Mouse (Mus musculus) cerebellum, adult (tissue): ENCODE measurements around the gene Lrrc41.

Source experiments
- ATAC-seq: cut with Nextera tagmentation; 2 replicates; pipeline ENCODE4 v1.9.2; 2017; ENCODE audit warnings: mild to moderate bottlenecking, moderate library complexity, mixed read lengths; ENCODE audit not compliant: insufficient number of reproducible peaks, low FRiP score, low TSS enrichment

Lrrc41 gene

DNA sequence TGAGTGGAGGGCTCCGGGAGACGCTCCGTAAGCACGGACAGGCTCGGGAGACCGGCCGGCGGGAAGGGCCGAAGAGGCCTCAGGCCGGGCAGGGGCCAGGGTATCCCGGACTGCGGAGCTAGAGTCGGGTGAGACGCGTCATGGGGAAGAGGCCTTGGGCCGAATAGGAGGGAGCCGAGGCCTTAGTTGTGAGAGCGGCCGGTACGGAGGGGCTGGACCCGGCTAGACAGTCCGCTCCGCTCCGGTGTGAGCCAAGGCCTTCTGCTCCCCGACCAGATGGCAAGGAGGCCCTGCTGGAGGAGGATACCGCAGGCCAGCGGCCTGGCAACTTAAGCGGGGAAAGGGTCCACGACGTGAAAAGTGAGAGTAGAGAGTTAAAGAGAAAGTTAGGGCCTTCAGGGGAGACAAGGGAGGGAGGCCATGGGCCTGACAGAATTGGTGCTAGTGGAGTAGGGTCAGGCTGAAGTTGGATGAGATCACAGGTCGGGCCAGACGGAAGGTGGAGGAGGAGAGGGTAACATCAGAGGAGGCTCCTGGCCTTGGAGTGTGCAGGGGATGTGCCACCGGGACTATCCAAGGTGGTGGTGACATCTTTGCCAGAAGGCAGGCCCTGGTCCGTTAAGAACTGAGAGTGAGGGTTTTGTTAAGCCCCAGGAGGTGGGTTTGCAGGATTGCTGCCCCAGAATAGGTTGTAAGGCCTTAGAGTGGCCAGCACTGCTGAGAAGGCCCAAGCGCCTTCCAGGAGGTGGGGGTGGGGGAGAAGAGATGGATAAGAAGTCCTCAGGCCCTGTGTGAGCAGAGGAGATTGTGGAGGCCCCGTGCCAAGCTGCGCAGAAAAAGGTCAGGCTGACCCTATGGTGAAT lies 1.5 kb downstream of the Lrrc41 start:
- ATAC-seq = no peak

DNA sequence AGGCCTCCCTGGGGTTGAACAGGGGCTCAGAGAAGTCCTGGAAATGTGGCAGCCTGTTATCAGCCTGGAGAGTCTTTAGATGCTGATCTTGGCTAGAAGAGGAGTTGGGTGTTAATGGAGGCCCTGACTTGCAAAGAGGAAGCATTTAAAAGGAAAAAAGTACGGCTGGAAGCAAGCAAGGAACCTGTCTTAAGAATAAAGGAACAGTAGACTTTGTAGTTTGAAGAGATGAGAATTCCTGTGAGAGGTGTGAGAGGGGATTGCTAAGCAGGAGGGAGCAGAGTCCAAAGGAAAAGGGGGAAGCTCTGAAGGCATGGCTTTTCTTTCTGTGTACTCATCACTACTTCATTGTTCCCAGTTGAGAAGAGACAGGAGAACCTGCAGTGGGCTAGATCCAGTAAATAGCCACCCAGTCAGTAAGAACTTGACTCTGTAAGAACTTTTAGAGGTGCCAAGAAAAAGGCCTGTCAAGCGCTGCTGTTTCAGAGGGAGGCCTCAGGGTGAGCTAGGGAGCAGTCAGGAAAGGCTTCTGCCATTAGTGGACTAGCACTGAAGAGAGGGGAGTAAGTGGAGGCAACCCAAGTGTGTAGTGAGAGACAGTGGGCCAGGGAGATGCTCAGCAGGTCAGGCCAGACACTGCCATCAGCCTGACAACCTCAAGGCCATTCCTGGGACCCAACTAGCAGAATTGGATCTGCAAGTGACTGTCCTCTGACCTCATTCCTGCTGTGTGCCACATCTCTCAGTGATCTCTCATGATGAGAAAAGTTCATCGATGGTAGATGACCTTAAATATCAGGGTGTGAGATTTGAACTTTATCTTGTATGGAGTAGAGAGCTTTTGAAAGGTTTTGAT lies 2.4 kb downstream of the Lrrc41 start:
- no peak for ATAC-seq

DNA sequence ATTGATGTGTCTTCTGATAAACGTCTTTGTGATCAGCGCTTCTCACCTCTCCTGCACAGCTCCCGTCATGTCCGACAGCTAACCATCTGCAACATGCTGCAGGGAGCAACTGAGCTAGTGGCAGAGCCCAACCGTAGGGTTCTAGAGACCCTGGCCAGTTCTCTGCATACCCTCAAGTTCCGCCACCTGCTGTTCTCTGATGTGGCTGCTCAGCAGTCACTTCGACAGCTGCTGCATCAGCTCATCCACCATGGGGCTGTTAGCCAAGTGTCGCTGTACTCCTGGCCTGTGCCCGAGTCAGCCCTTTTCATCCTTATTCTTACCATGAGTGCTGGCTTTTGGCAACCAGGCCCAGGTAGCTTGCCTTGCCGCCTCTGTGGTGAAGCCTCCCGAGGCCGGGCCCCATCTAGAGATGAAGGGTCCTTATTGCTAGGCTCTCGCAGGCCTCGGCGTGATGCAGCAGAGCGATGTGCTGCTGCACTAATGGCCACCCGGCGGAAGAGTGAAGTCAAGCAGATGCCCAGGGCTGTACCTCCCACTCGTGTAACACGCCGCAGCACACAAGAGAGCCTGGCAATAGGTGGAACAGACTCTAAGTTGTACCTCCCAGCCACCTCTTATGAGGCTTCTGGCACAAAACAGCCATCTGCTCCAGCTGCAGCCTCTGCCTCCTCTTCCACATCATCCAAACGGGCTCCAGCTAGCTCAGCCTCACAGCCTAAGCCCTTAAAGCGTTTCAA lies 13.6 kb downstream of the Lrrc41 start:
- ATAC-seq = no peak

DNA sequence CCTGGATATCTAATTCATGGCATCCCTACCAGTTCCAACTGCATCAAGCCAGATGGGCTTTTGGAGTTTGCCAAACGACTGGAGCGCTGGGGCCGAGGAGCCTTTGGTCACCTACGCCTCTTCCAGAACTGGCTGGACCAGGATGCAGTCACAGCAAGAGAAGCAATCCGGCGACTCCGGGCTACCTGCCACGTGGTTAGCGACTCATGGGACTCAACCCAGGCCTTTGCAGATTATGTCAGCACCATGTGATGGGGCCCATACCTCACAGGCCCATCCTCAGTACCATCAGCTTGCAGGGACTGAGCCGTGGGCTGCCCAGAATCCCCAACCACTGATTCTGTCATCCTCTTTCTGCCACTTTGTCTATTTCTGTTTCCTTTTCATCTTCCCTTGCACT lies 21.2 kb downstream of the Lrrc41 start:
- ATAC-seq = no peak

DNA sequence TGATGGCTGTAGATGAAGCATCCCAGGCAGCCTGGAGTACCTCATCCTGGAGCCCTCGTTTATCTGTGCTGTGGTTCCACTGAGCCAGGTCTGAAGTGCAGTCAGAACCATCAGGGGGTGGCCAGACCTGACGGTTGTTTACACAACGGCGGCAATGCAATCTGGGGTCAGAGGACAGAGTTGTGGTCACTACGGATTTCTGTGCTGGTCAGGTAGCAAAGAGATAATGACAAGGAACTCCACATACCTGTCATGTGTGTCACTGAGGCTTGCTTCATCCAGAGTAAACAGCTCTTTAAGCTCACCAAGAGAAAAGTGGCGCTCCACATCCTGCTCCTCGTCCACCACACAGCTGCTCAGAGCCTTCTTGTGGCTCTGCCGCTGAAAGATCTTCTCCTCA lies 22.1 kb downstream of the Lrrc41 start:
- ATAC-seq = no peak

DNA sequence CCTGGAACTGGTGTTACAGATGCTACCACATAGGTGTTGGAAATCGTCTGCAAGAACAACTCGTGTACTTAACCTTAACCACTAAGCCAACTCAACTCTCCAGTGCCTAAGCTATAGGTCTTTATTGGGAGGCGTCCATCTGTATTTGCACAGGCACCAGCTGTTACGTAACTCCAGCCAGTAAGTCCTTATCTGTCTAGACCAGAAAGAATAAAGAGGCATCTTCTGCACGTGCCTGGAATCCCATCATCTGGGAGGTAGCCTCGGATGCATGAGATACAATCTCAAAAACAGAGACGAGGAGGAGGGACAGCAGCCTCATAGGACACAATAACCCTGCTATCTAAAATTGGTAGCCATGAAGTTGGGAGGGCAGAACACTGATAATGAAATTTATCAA lies 25.9 kb downstream of the Lrrc41 start:
- ATAC-seq = no peak

DNA sequence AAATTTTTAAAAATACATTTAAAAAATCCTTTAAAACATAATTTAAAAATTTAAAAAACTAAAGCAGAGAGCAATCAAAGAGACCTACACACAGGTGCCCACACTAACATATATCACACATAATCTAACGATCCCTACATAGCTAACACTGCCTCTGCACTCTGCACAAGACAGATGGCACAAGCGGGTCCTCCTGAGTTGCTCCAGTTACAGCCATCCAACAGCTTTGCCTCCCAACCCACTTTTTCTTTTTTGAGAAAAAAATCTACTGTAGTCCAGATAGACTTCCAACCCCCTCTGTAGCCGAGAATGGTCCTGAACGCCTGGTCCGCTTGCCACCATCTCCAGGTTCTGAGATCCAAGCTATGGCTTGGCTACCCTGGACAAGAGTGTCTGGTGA lies 30.2 kb downstream of the Lrrc41 start:
- ATAC-seq = no peak

DNA sequence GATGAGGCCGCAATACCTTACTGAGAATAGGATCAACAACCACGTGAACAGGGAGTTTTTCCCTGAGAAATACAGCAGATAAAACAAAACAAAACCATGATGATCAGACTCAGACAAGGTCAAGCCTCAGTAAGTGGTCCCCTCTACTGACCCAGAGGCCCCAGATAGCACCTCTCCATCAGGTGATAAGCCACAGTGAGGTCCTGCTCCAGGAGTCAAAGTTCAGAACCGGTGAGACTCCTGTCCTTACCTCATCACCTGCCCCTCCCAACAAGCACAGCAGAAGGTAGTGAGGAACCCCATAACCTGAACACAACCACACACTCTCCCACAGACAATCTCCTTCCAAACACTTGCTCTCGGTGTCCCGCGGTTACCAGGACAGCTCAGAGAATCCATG lies 35.6 kb downstream of the Lrrc41 start:
- no peak for ATAC-seq

DNA sequence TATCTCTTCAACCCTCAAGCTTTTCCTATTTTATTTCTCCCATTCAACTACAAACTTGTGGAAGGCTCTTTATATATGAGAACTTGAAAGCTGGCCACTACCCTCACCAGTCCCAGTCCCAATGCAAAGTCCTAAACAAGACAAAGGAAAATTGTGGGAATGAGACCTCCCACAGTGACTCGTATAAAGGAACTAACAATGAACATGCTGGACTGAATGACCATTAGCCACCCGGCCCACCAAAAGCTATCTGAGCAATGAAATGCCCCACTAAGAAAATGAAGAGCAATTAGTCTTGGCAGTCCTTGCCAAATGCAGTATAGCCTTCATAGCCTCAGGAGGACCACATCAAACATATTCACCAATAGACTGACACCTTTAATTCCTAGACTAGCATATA lies 36.4 kb downstream of the Lrrc41 start:
- no peak for ATAC-seq

DNA sequence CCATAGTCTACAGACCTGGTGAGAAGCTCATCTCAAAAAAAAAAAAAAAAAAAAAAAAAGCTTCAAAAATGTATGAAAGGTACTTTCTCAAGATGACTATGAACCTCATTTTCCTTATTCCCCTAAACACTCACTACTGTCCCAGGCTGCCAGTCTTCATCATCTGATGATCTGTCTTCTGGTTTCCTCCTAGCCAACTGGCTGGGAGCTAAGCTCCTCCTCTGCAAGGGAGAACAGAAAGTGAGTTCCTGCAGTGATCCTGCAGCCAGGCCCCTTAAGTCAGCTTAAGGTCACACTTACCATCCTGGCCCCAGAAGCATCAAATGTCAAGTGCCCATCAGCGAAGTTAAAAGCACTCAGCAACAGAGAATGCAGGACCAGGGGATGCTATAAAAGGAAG lies 47.7 kb downstream of the Lrrc41 start:
- ATAC-seq = no peak

DNA sequence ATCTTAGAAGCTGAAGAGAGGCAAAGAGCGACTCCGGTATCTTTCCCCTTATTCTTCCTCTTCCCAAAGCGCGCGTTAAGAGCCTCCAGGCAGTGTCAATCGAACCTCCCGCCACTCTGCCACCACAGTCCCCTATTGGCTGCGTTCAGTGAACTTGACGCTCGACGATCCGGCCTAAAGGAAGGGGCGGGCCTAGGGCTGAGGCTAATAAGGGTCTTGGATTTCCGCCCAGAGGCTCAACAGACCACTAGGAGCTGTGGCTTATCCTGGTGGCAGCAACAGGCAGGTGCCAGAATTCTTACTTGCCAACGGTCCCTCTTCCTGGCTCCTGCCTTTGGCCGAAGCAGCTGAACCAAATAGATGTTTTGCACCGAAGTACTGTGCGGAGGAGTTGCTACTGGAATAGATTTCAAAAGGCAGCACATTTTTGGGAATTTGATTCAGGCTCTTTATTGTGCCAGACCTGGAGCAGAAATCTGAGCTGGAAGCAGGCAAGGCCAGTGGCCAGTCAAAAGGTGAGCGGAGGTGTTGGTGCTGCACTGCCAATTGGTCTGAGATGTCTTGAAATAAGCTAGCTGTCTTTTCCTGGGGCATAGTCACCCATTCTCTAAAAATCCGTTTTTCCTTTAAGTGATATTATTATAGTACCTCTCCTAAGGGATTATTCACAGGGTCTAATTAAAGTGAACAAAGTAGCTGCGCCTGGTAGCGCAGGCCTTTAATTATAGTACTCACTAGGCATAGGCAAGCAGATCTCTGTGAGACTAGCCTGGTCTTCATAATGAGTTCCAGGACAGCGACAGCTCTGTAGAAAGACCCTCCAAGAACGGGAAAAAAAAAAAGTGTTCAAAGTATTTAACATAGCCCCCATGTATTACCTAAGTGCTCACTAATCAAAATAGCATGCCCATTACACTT lies 48.8 kb downstream of the Lrrc41 start, which contains the start of the genes Rad54l and Pomgnt1:
TSS of gene Rad54l (minus strand) at position 89 of the 918 bp plus-strand sequence.
TSS of gene Pomgnt1 (plus strand) at position 239 of the 918 bp plus-strand sequence.
- ATAC-seq = peak; percentile 76

DNA sequence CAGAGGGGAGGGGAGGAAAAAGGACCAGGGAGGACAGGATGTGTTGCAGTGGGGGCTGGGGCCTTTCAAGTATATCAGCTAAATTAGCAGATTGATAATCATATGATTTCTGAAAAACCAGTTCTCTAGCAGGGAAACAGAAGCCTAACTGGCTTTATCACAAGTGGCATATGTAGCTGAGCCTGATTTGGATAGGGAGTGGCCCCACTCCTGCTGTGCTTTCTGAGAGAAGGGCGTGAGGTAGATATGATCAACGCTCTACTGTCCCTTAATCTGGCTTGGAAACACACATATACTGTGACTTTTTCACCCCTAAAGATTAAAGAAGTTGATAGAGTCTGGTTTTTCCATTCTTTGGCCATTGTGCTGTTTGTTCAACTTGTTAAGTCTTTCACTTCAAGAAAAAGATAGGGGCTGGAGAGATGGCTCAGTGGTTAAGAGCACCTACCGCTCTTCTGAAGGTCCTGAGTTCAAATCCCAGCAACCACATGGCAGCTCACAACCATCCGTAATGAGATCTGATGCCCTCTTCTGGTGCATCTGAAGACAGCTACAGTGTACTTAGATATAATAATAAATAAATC lies 50.8 kb downstream of the Lrrc41 start:
- ATAC-seq = no peak

DNA sequence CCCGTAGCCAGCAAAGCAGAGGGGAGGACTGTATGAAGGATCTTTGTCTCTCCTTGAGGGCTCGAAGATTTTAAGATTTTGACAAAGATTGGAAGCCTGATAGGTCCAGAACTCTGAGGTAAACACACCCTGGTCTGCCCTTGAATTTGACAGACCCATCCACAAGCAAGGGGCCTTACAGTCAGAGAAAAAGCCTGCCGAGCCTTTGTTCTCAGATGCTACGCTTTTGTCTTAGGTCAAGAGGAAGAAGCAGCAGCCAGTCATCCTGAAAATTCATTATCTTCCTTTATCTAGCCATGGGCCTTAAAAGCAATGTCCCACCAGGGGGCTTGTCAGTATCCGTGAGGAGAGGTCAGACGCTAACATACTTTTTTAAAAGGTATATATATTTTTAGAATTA lies 52.9 kb downstream of the Lrrc41 start:
- no peak for ATAC-seq

DNA sequence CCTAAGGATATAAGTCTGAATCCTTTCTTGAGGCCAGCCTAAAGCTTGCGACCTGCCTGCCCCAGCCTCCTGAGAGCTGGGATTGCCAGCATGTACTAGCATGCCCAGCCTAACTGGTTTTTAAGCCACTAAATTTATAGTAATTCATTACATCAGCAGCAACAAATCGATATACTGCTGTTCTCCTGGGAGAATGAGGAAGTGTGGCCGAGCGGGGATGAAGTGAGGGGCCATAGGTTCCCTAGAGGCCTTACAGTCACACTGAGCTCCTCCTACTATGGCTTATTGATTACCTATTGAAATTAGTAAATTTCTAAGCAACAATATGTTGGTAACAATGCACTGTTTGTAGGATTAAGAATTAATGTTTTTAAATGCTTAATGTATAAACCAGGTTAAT lies 58.1 kb downstream of the Lrrc41 start:
- ATAC-seq = no peak

DNA sequence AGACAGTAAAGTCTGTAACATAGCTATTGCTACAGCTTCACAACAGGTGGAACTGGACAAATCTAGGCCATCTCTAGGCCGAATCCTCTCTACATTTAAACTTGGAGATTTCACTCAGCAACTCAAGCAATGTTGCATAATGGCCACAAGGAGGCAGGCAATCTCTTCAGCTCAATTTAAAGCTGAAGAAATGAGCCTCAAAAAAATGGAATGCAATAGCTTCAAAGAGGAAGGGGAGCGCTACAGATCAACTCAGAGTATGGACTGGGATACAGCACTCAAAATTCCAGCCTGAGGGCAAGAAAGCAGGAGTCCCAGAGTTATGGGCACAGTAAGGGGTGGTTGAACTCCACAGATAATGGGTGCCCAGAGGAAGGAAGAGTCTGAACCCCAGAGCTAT lies 59.9 kb downstream of the Lrrc41 start:
- no peak for ATAC-seq

DNA sequence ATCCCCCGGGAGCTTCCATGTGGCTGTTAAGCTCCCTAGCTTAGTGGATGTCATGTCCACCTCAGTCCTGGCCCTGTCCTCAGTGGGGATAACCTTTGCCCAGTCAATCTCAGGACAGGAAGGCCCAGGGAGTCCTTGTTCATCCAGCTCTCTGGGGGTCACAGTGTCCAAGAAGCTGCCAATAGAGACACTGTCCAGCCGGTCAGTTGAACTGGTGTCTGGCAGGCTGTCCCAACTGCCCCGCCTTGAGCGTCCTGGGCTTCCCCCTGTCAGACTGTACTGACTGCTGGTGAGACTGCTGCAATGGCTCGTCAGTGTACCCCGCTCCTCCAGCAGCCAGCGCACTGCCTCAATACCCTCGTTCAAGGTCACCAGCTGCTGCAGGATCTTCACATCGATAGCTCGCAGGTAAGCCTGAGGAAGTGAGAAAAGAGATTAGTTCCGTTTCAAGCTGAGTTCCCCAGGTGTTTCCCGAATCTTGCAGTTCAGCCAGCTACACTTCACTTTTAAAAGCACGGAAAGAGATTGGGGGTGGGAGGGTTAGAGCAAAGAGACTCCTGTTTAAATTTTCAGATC lies 62.4 kb downstream of the Lrrc41 start:
- ATAC-seq = no peak

DNA sequence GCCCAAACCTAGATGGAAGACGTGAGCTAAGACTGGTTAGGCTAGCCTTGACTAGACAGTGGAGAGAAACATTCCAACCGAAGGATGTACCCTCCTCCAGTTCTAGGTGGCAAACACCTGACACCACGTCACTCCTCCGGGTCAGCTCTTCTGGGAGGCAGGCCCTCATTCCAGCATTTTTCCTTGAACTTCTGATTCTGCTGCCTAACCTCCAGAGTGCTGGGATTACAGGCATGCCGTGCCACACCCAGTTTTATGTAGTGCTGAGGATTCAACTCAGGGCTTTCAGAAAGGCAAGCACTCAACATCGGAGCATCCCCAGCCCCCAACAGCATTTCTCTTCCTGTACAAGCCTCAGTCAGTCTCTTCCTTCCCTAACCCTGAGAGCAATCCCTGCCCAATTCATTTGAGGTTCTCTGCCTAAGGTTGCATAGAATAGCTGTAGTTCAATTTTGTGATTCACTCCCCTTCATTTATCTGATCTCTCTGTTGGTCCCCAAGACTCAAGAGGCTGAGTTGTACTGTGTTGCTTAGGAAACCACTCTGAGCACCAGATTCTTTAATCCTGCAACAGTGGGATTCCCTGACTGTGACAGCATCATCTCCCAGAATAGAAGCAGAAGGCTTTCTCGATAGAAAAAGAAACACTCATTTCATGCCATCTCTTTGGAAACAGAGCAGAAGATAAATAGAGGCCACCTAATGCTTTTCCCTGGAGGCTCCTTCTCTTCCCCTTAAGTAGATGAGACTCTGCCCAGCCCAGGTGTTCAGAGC lies 65.9 kb downstream of the Lrrc41 start:
- no peak for ATAC-seq

DNA sequence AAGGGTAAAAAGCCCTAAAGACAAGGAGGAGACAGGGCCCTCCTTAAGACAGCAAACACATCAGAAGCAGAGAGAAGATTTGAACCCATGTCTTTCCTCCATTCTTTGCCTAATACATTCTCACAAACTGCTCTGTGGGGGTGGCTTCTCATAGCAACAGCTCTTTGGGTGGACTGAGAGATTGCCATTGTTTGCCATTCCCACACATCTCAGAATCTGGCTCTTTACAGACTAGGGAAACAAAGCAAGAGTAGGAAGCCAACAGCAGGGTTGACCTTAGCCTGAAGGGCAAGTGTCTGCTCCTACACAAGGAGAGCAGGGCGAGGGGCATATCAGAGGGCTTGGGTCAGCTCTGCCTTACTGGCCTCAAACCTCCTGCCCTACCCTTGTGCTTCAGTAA lies 66.7 kb downstream of the Lrrc41 start:
- no peak for ATAC-seq
